Mouse (Mus musculus) T-helper 2 cell (primary cell): ENCODE data around the gene Foxi1.

ENCODE experiments used
- in situ Hi-C: fragments of 300-600 bp; cut with MboI, MseI; formaldehyde crosslinking; loops from one replicate; pipeline ENCODE4 v1.15.1; 2025; ENCODE audit warnings: high pct_unique_total_duplicates

Foxi1 gene

GRCm38 (mm10) chr11:34207989-34208388 is at the start of gene Foxi1:
Foxi1 (minus strand) TSS chr11:34208089.
- in situ Hi-C loops, result loop anchor here (10.0 kb wide), 1 partner anchor 223 kb away; no protein-coding TSS in a partner anchor

GRCm38 (mm10) chr11:34242979-34243378 is 35.1 kb upstream of the Foxi1 start:
- in situ Hi-C loops, result no loop called here

GRCm38 (mm10) chr11:34240252-34240651 is 32.4 kb upstream of the Foxi1 start:
- in situ Hi-C loops, result no loop called here

GRCm38 (mm10) chr11:34239691-34240090 is 31.8 kb upstream of the Foxi1 start:
- in situ Hi-C loops, result no loop called here

- in situ Hi-C loops, result no loop called here
Measured at GRCm38 (mm10) chr11:34236885-34237284, 29.0 kb upstream of the Foxi1 start.

GRCm38 (mm10) chr11:34236091-34236759 is 28.3 kb upstream of the Foxi1 start:
- in situ Hi-C loops, result no loop called here

GRCm38 (mm10) chr11:34228758-34229364 is 21.0 kb upstream of the Foxi1 start:
- in situ Hi-C loops, result loop anchor here (10.0 kb wide), 1 partner anchor 586 kb away; no protein-coding TSS in a partner anchor

- in situ Hi-C loops, result loop anchor here (10.0 kb wide), 1 partner anchor 588 kb away; no protein-coding TSS in a partner anchor
Measured at GRCm38 (mm10) chr11:34227180-34227579, 19.3 kb upstream of the Foxi1 start.

- in situ Hi-C loops, result loop anchor here (10.0 kb wide), 1 partner anchor 594 kb away; no protein-coding TSS in a partner anchor
Measured at GRCm38 (mm10) chr11:34220596-34220995, 12.7 kb upstream of the Foxi1 start.

GRCm38 (mm10) chr11:34212853-34213252 is 5.0 kb upstream of the Foxi1 start:
- in situ Hi-C loops, result loop anchor here (5.0 to 10.0 kb wide), 3 partner anchors 61 to 258 kb away; no protein-coding TSS in a partner anchor

- in situ Hi-C loops, result loop anchor here (5.0 to 10.0 kb wide), 2 partner anchors 218 to 470 kb away; no protein-coding TSS in a partner anchor
Measured at GRCm38 (mm10) chr11:34202769-34203168, 5.1 kb downstream of the Foxi1 start.

- in situ Hi-C loops, result no loop called here
Measured at GRCm38 (mm10) chr11:34195142-34195541, 12.7 kb downstream of the Foxi1 start.

- in situ Hi-C loops, result no loop called here
Measured at GRCm38 (mm10) chr11:34194158-34194941, 13.5 kb downstream of the Foxi1 start.

GRCm38 (mm10) chr11:34193658-34194057 is 14.2 kb downstream of the Foxi1 start:
- in situ Hi-C loops, result no loop called here

- in situ Hi-C loops, result no loop called here
Measured at GRCm38 (mm10) chr11:34184266-34184665, 23.6 kb downstream of the Foxi1 start.

- in situ Hi-C loops, result no loop called here
Measured at GRCm38 (mm10) chr11:34181214-34182117, 26.4 kb downstream of the Foxi1 start.

- in situ Hi-C loops, result no loop called here
Measured at GRCm38 (mm10) chr11:34178752-34179151, 29.1 kb downstream of the Foxi1 start.

- in situ Hi-C loops, result no loop called here
Measured at GRCm38 (mm10) chr11:34176371-34176770, 31.5 kb downstream of the Foxi1 start.

GRCm38 (mm10) chr11:34171221-34171620 is 36.7 kb downstream of the Foxi1 start:
- in situ Hi-C loops, result no loop called here

- in situ Hi-C loops, result loop anchor here (10.0 kb wide), 2 partner anchors 955 to 1055 kb away; no protein-coding TSS in a partner anchor
Measured at GRCm38 (mm10) chr11:34169464-34169894, 38.4 kb downstream of the Foxi1 start.

- in situ Hi-C loops, result loop anchor here (10.0 kb wide), 2 partner anchors 952 to 1058 kb away; no protein-coding TSS in a partner anchor
Measured at GRCm38 (mm10) chr11:34166392-34166791, 41.5 kb downstream of the Foxi1 start.
